Mouse (Mus musculus) E14TG2a.4 (cell line): Measurements from ENCODE around the gene Slc11a1.

ENCODE experiments used
- H3K27me3 ChIP-seq: 2 replicates; pipeline ENCODE4 v1.6.1; 2014; ENCODE audit warnings: low read length, control low read depth; ENCODE audit not compliant: insufficient read depth
- H3K36me3 ChIP-seq: 2 replicates; pipeline ENCODE4 v1.6.1; 2014; ENCODE audit warnings: low read length, control low read depth; ENCODE audit not compliant: insufficient read depth
- H3K4me1 ChIP-seq: replicated peaks from 2 replicates; pipeline ENCODE4 v1.6.1; 2014; ENCODE audit warnings: low read depth, low read length, control low read depth
- H3K4me3 ChIP-seq: replicated peaks from 2 replicates; pipeline ENCODE4 v1.5.1; 2014; ENCODE audit warnings: mild to moderate bottlenecking, low read length
- H3K9me3 ChIP-seq: 2 replicates; pipeline ENCODE4 v1.6.1; 2014; ENCODE audit warnings: low read length, control low read depth
- CTCF ChIP-seq: conservative IDR thresholded peaks from 2 replicates; pipeline ENCODE4 v1.5.1; 2014; ENCODE audit warnings: low read length
- NANOG ChIP-seq: IDR thresholded peaks from 2 replicates; pipeline ENCODE4 v1.6.1; 2014; ENCODE audit warnings: borderline replicate concordance, low read length, mixed read lengths
- POU5F1 ChIP-seq: IDR thresholded peaks from 2 replicates; pipeline ENCODE4 v1.6.1; 2014; ENCODE audit warnings: low read length, borderline replicate concordance

The Slc11a1 gene

DNA sequence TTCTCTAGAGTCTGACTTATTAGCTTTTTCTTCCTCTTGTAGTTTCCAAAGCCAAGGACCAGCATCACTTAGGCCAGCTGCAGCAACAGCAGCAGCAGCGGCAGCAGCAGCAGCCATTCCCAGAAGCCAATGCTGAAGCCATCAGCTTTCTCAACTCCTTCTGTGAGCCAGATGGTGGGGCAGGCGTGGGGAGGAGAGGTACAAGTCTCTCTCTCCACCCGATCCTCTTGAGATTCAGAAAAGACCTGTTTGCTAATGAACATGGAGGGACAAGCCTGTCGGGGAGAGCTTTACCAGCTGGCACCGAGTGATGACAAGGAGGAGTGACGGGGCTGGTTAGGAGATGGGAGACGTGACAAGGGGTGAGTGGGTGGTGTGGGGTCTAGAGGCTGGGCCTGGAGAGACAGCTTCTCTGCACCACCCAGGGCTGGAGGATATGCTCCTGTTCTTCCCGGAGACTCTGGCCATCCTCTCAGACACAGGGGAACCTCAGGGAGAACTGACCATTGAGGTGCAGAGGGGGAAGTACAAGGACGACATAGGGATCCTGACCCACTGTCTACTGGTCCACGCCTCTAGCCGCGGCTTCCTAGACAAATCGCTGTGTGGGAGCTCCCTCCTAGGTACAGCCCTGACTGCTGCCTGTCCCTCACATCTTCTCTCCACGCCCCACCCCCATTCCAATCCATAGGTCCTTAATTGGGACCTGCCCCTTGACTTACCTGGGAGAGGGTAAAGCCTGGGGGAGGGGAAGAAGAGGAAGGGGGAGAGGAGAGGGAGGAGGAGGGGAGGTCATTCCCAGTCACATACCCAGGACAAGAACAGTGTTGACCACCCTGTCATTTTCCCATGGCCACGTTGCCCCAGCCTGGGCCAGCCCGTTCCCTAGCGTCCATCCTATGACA is 12.4 kb upstream of the Slc11a1 start:
- TF ChIP-seq CTCF (no peak), NANOG (no peak), POU5F1 (no peak)
- peaks cover 53% of the 10 kb centered on the region for H3K4me1 ChIP-seq
- no peaks in the 10 kb centered on the region for H3K9me3 ChIP-seq
- H3K27me3 ChIP-seq: peaks cover 11% of the 10 kb centered on the region
- no peaks in the 10 kb centered on the region for H3K36me3 ChIP-seq
- peak overlapping the region; percentile 23 for H3K4me3 ChIP-seq

DNA sequence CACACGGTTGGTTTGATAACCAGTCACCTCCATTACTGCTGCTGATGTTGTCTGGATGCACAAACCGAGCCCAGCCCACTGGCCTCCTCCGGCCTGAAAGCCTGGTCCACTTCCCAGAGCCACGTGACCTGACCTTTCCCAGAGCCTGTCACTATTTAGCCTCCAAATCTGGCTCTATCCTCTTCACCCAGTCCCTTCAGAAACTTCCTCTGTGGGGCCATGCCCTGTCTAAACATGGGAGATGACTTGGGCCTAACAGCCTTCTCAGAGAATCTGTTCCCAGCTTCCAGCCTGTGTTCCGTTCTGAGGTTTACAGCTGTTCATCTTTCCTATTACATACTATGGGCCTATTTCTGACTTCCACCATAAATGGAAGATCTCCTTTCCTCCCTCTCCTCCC is 11.6 kb upstream of the Slc11a1 start:
- TF ChIP-seq POU5F1: no peak
- Histone ChIP-seq H3K36me3 (no peaks in the 10 kb centered on the region), H3K4me3 (no peak overlapping the region), H3K4me1 (peaks cover 53% of the 10 kb centered on the region), H3K27me3 (peaks cover 18% of the 10 kb centered on the region), H3K9me3 (no peaks in the 10 kb centered on the region)

DNA sequence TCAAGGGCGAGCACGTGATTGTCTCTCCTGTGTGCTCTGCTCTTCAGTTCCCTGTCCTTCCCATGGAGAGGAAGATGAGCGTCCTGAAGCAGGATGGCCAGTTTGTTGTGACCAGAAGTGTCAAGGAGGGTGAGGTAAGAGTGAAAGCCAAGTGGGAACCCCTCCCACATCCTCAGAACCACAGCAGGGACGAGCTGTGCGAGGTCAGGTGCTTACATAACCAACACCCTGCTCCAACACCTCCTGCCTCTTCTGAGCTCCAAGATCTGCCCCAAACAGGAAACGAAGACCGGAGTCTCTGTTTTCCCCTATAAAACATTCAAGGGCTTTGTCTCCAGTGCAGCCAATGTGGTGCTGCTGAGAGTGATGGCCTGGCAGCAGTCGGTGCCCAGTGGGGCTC is 10.7 kb upstream of the Slc11a1 start:
- Histone ChIP-seq H3K4me3 (no peak overlapping the region), H3K9me3 (no peaks in the 10 kb centered on the region), H3K27me3 (peaks cover 22% of the 10 kb centered on the region), H3K36me3 (no peaks in the 10 kb centered on the region), H3K4me1 (peaks cover 50% of the 10 kb centered on the region)
- TF ChIP-seq POU5F1 (no peak), NANOG (no peak), CTCF (no peak)

DNA sequence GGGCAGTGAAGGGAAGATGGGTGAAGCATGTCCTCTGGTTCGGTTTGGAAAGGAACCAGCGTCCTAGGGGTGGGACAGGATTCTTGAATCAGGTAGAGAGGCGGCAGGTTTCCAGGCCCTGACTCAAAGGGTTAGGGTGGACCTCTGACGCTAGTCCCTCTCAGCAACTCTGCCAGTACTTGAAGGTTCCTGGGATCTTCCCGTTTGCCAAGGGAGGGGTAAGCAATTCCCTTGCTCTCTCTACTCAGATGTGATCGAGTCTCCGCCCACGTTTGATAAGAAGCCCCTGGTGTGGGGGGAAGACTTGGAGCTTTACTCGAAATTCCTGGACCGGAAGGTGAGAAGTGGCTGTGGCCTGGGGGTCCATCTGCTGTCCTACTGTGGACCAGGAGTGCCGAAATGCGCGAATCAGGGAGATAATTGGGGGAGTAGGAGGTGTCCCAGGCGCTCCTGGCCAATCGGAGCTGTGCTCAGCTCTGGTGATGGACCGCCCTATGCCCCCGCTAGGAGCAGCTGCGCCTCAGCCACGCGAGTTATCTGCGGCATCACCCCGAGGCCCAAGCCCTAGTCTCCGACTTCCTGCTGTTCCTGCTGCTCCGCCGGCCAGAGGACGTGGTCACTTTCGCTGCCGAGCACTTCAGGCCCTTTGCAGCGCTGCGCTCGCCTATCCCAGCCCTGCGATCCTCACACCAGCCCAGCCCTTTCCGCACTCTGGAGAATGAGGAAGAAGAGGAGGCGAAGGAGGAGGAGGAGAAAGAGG is 6.9 kb upstream of the Slc11a1 start:
- Histone ChIP-seq H3K27me3 (peaks cover 22% of the 10 kb centered on the region), H3K4me3 (peak overlapping the region; percentile 71), H3K9me3 (no peaks in the 10 kb centered on the region), H3K4me1 (peaks cover 49% of the 10 kb centered on the region), H3K36me3 (no peaks in the 10 kb centered on the region)
- no peak for TF ChIP-seq POU5F1
- TF ChIP-seq NANOG: no peak
- TF ChIP-seq CTCF: no peak

DNA sequence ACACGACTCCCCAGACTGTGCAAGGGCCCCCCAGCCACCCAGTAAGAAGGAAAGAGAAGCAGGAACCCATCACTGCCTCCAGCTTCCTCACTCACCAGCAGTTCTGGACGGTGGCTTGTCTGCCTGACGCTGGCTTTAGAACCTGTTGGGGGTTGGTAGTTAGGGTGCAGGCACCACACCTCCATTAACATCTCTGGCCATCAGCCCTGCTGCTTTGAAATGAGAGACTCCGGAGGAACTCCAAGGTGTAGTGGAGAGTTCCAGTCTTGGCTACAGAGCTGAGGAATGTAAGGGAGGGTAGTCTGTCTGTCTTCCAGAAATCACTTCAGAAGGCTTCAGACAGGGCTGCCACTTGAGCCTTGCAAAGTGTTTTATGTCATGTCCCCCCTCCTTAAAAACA is 5.0 kb upstream of the Slc11a1 start:
- H3K27me3 ChIP-seq: peaks cover 20% of the 10 kb centered on the region
- H3K4me3 ChIP-seq: no peak overlapping the region
- H3K36me3 ChIP-seq: no peaks in the 10 kb centered on the region
- TF ChIP-seq CTCF (no peak), NANOG (no peak), POU5F1 (no peak)
- H3K9me3 ChIP-seq: no peaks in the 10 kb centered on the region
- H3K4me1 ChIP-seq: peaks cover 35% of the 10 kb centered on the region

DNA sequence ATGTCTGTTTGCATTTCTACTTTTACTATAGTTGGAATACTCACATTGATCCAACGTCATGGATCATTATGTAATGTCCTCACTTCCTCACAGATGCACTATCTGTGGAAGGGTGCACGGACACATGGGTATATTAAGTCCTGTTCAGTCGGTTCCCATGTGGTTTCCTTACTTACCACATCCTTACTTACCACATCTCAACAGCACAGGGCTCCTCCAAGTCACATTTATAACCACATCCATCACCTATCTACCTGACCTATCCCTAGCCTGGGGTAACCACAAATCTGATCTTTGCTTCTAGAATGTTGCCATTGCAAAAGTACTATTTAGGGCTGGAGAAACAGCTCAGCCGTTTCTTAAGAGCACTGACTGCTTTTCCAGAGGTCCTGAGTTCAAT is 1.6 kb upstream of the Slc11a1 start:
- Histone ChIP-seq H3K9me3 (no peaks in the 10 kb centered on the region), H3K27me3 (peaks cover 19% of the 10 kb centered on the region), H3K4me1 (peaks cover 44% of the 10 kb centered on the region), H3K36me3 (no peaks in the 10 kb centered on the region), H3K4me3 (no peak overlapping the region)
- TF ChIP-seq CTCF (no peak), POU5F1 (no peak), NANOG (no peak)

DNA sequence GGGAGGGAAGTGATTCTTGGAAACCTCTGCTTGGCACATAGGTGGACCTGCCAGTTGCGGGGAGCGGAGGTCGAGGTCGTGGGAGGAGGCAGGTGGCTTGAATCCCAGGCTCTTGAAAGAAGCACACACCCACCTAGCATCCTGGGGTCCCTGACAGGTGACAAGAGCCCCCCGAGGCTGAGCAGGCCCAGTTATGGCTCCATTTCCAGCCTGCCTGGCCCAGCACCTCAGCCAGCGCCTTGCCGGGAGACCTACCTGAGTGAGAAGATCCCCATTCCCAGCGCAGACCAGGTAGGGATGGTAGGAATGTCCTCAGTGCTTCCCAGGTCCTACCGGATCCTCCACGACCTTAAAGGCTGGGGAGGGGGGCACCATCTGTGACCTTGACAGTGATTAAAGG is 566 bp downstream of the Slc11a1 start:
- no peaks in the 10 kb centered on the region for H3K36me3 ChIP-seq
- no peaks in the 10 kb centered on the region for H3K9me3 ChIP-seq
- no peak for TF ChIP-seq CTCF
- peaks cover 14% of the 10 kb centered on the region for H3K27me3 ChIP-seq
- H3K4me1 ChIP-seq: peaks cover 55% of the 10 kb centered on the region
- H3K4me3 ChIP-seq: no peak overlapping the region

DNA sequence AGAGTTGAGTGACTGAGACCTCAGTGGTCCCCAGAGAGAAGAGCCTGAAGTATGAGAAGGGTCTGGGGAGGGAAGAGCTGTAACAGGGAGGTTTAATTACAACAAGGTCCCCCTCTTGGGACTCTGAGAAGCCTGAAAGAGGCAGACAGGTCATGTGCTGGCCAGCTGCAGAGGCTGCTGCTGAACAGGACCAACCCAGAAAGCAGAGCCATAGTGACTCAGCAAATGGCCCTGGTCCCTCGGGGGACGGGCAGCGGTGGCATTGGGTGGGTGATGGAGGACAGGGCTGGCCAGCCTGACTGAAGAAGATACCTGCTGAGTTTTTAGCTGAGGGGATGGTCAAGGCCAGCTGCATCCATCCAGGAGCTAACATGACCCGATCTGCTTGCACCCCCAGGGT is 1.4 kb downstream of the Slc11a1 start:
- H3K27me3 ChIP-seq: peaks cover 14% of the 10 kb centered on the region
- TF ChIP-seq POU5F1 (no peak), NANOG (no peak), CTCF (no peak)
- no peaks in the 10 kb centered on the region for H3K9me3 ChIP-seq
- peak overlapping the region; percentile 50 for H3K4me3 ChIP-seq
- peaks cover 56% of the 10 kb centered on the region for H3K4me1 ChIP-seq
- H3K36me3 ChIP-seq: no peaks in the 10 kb centered on the region
